Comparison of ENCODE assay signal across 10 mouse cellular contexts in genomic region chr12:104767183-104767582, GRCm38 (mm10). TPM values are rescaled to one million over a fixed set of nuclear protein-coding genes. Genes with fewer than 3 reads are reported as not detected.
DNase-seq lines count a peak whose midpoint lies in the region; ATAC-seq and TF ChIP-seq lines count a peak whose summit lies in the region.
"Had no signal": no experiment of that assay in that cellular context is flagged by ENCODE, and none has a peak within 500 bp of the region (broad histone marks: within the 10 kb centered on the region; RNA-seq: fewer than 3 reads in every experiment).

No protein-coding gene starts in this region.

- H3K4me3 ChIP-seq in hindbrain, postnatal 0 days (ENCODE audit: low read length), result no peak overlapping the region
- no peak overlapping the region for H3K4me3 ChIP-seq in hindbrain, embryonic 13.5 days
- no peak overlapping the region for H3K4me3 ChIP-seq in midbrain, postnatal 0 days (ENCODE audit: low read depth, low read length)
- no peak overlapping the region for H3K4me3 ChIP-seq in midbrain, embryonic 16.5 days (ENCODE audit: low read depth, low read length)
- H3K4me3 ChIP-seq: heart, embryonic 15.5 days had no signal

- peak; percentile 49 for TF ChIP-seq CTCF in hindbrain, postnatal 0 days (IDR thresholded peaks at IDR 0.05; ENCODE audit: low read depth)
- peak; percentile 44 for TF ChIP-seq CTCF in midbrain, postnatal 0 days (IDR thresholded peaks at IDR 0.05)

- H3K36me3 ChIP-seq in hindbrain, postnatal 0 days (ENCODE audit: insufficient read depth, low read length), result no peaks in the 10 kb centered on the region
- no peaks in the 10 kb centered on the region for H3K36me3 ChIP-seq in hindbrain, embryonic 13.5 days
- no peaks in the 10 kb centered on the region for H3K36me3 ChIP-seq in midbrain, postnatal 0 days (ENCODE audit: insufficient read depth, low read length)
- H3K36me3 ChIP-seq in midbrain, embryonic 16.5 days (ENCODE audit: control insufficient read depth, insufficient read depth, low read length), result no peaks in the 10 kb centered on the region
- H3K36me3 ChIP-seq: heart, embryonic 15.5 days had no signal

- H3K9ac ChIP-seq in hindbrain, postnatal 0 days (replicated peaks; ENCODE audit: low read length), result no peak overlapping the region
- H3K9ac ChIP-seq in hindbrain, embryonic 13.5 days, result no peak overlapping the region
- H3K9ac ChIP-seq in midbrain, postnatal 0 days (replicated peaks; ENCODE audit: low read length, poor library complexity, severe bottlenecking), result no peak overlapping the region
- H3K9ac ChIP-seq in midbrain, embryonic 16.5 days (ENCODE audit: low read depth, low read length), result no peak overlapping the region
- H3K9ac ChIP-seq: heart, embryonic 15.5 days had no signal

- WGBS in hindbrain, postnatal 0 days, result 81% methylated on average over 4 of the region's 4 CpGs
- 86% methylated on average over 4 of the region's 4 CpGs for WGBS in hindbrain, embryonic 13.5 days
- 81% methylated on average over 4 of the region's 4 CpGs for WGBS in midbrain, postnatal 0 days
- WGBS in midbrain, embryonic 16.5 days, result 86% methylated on average over 4 of the region's 4 CpGs

- no peak overlapping the region for H3K4me2 ChIP-seq in hindbrain, postnatal 0 days (ENCODE audit: low read depth, low read length)
- H3K4me2 ChIP-seq in hindbrain, embryonic 13.5 days, result no peak overlapping the region
- H3K4me2 ChIP-seq in midbrain, postnatal 0 days (ENCODE audit: low read depth, low read length, poor library complexity, severe bottlenecking), result no peak overlapping the region
- no peak overlapping the region for H3K4me2 ChIP-seq in midbrain, embryonic 16.5 days (ENCODE audit: low read length)
- H3K4me2 ChIP-seq: heart, embryonic 15.5 days had no signal

- H3K27ac ChIP-seq in hindbrain, postnatal 0 days, result no peak overlapping the region
- no peak overlapping the region for H3K27ac ChIP-seq in hindbrain, embryonic 13.5 days
- H3K27ac ChIP-seq in midbrain, postnatal 0 days (ENCODE audit: low read depth, low read length), result no peak overlapping the region
- no peak overlapping the region for H3K27ac ChIP-seq in midbrain, embryonic 16.5 days (ENCODE audit: low read length)
- H3K27ac ChIP-seq: heart, embryonic 15.5 days had no signal

- no peaks in the 10 kb centered on the region for H3K27me3 ChIP-seq in hindbrain, postnatal 0 days (ENCODE audit: insufficient read depth, low read length)
- H3K27me3 ChIP-seq in hindbrain, embryonic 13.5 days, result no peaks in the 10 kb centered on the region
- H3K27me3 ChIP-seq in midbrain, postnatal 0 days (ENCODE audit: insufficient read depth, low read length), result no peaks in the 10 kb centered on the region
- H3K27me3 ChIP-seq in midbrain, embryonic 16.5 days (ENCODE audit: control insufficient read depth, insufficient read depth, low read depth, low read length), result no peaks in the 10 kb centered on the region
- H3K27me3 ChIP-seq: heart, embryonic 15.5 days had no signal

- DNase-seq in hindbrain, postnatal 0 days (ENCODE audit: low spot score), result no peak
- DNase-seq in midbrain, postnatal 0 days (ENCODE audit: low spot score), result no peak
- DNase-seq in thymus, postnatal 14 days, result peak; percentile 24
- DNase-seq in frontal cortex, postnatal 25 days (ENCODE audit: low spot score in 2 of 2), result no peak
- DNase-seq: embryo, embryonic 11 days had no signal

- H3K9me3 ChIP-seq in hindbrain, postnatal 0 days (ENCODE audit: low read length), result no peaks in the 10 kb centered on the region
- no peaks in the 10 kb centered on the region for H3K9me3 ChIP-seq in hindbrain, embryonic 13.5 days
- no peaks in the 10 kb centered on the region for H3K9me3 ChIP-seq in midbrain, postnatal 0 days (ENCODE audit: low read length)
- no peaks in the 10 kb centered on the region for H3K9me3 ChIP-seq in midbrain, embryonic 16.5 days (replicated peaks; ENCODE audit: control insufficient read depth, low read length, poor library complexity, severe bottlenecking)
- H3K9me3 ChIP-seq: heart, embryonic 15.5 days had no signal

- ATAC-seq in hindbrain, postnatal 0 days, result no peak
- no peak for ATAC-seq in hindbrain, embryonic 13.5 days (ENCODE audit: low FRiP score)
- no peak for ATAC-seq in midbrain, postnatal 0 days (ENCODE audit: low FRiP score)
- no peak for ATAC-seq in midbrain, embryonic 16.5 days
- peak; percentile 77 for ATAC-seq in common myeloid progenitor, adult 5-6 weeks (replicated peaks; ENCODE audit: low read depth, poor library complexity, severe bottlenecking)
- ATAC-seq in cerebellum, adult (ENCODE audit: insufficient number of reproducible peaks, low FRiP score, low TSS enrichment), result no peak

- no peaks in the 10 kb centered on the region for H3K4me1 ChIP-seq in hindbrain, postnatal 0 days (ENCODE audit: insufficient read depth, low read length)
- H3K4me1 ChIP-seq in hindbrain, embryonic 13.5 days (replicated peaks), result peaks cover 10% of the 10 kb centered on the region
- no peaks in the 10 kb centered on the region for H3K4me1 ChIP-seq in midbrain, postnatal 0 days (ENCODE audit: insufficient read depth, low read length)
- H3K4me1 ChIP-seq in midbrain, embryonic 16.5 days (ENCODE audit: control insufficient read depth, insufficient read depth, low read length), result no peaks in the 10 kb centered on the region

RNA-seq across cellular contexts. Expression of gene Dicer1, which starts 15.4 kb away (rescaled TPM):
- total RNA-seq in hindbrain, postnatal 0 days (2014; rRNA removed), result 26.5 and 33.5 TPM in 2 replicates
- polyA plus RNA-seq in hindbrain, postnatal 0 days (2015; fragmentation: Nextera tagmentation; extraction: Ambion mirVana), result 25.9 and 27.4 TPM in 2 replicates
- 53.1 and 55.1 TPM in 2 replicates for polyA plus RNA-seq in hindbrain, embryonic 13.5 days (2015; fragmentation: Nextera tagmentation; extraction: Ambion mirVana)
- 38.9 and 46.1 TPM in 2 replicates for total RNA-seq in midbrain, postnatal 0 days (2014; rRNA removed)
- 26.0 and 28.4 TPM in 2 replicates for polyA plus RNA-seq in midbrain, postnatal 0 days (2015; fragmentation: Nextera tagmentation; extraction: Ambion mirVana)
- polyA plus RNA-seq in midbrain, embryonic 16.5 days (2015; fragmentation: Nextera tagmentation; extraction: Ambion mirVana), result 31.3 and 41.2 TPM in 2 replicates
- 46.1 and 46.6 TPM in 2 replicates for total RNA-seq in common myeloid progenitor, adult 5-6 weeks (2017)
